Mouse (Mus musculus) limb, embryonic 15.5 days (tissue): ENCODE data around the gene Rp9. TPM values are rescaled to one million over a fixed set of nuclear protein-coding genes. Genes with fewer than 3 reads are reported as not detected.
"Not testable (repeated sequence)": the region's sequence is repeated elsewhere in the genome, so short reads cannot be mapped to it uniquely, and the experiment has no call there.

Source experiments
- ATAC-seq: fragments of 200-750 bp; cut with Nextera tagmentation; 2 replicates; pipeline ENCODE4 v1.8.0; 2017; ENCODE audit warnings: low read depth, moderate TSS enrichment; ENCODE audit not compliant: insufficient number of reproducible peaks, low FRiP score, low TSS enrichment
- H3K27ac ChIP-seq: fragments of 300-500 bp; sonication (generic); 2 replicates; pipeline ENCODE4 v1.5.1; 2015; ENCODE audit warnings: moderate library complexity, mild to moderate bottlenecking, inconsistent platforms
- H3K27me3 ChIP-seq: fragments of 300-500 bp; sonication (generic); 2 replicates; pipeline ENCODE4 v1.6.1; 2015; ENCODE audit warnings: inconsistent platforms
- H3K36me3 ChIP-seq: fragments of 300-500 bp; sonication (generic); 2 replicates; pipeline ENCODE4 v1.6.1; 2015; ENCODE audit warnings: inconsistent platforms
- H3K4me1 ChIP-seq: fragments of 300-500 bp; sonication (generic); 2 replicates; pipeline ENCODE4 v1.6.1; 2015; ENCODE audit warnings: inconsistent platforms
- H3K4me2 ChIP-seq: fragments of 300-500 bp; sonication (generic); 2 replicates; pipeline ENCODE4 v1.6.1; 2015; ENCODE audit warnings: mild to moderate bottlenecking, inconsistent platforms
- H3K4me3 ChIP-seq: fragments of 300-500 bp; sonication (generic); 2 replicates; pipeline ENCODE4 v1.5.1; 2015; ENCODE audit warnings: mild to moderate bottlenecking, inconsistent platforms
- H3K9ac ChIP-seq: fragments of 300-500 bp; sonication (generic); 2 replicates; pipeline ENCODE4 v1.6.1; 2015; ENCODE audit warnings: inconsistent platforms
- H3K9me3 ChIP-seq: fragments of 300-500 bp; sonication (generic); 2 replicates; pipeline ENCODE4 v1.6.1; 2016; ENCODE audit warnings: inconsistent platforms
- WGBS: fragments of 180-500 bp; shearing (Covaris S2); methylation state at CpG from one replicate; pipeline ENCODE4 v1.1.7; 2015; 5-methylcytosine and 5-hydroxymethylcytosine counted together
- polyA plus RNA-seq: library from polyadenylated mRNA; unstranded; fragments of >200 nt; fragmentation: Nextera tagmentation; extraction: Ambion mirVana; gene quantifications from 2 replicates; pipeline ENCODE4 v1.2.1, GENCODE M21; 2015

Rp9 gene
- polyA plus RNA-seq, 1 experiment from 2014 or later = 63.0 TPM

- H3K9me3 ChIP-seq = no peaks in the 10 kb centered on the region
- no peak overlapping the region for H3K9ac ChIP-seq
- H3K36me3 ChIP-seq = peaks cover 68% of the 10 kb centered on the region
- 86% methylated on average over 11 of the region's 11 CpGs for WGBS
- no peak for ATAC-seq
- H3K27ac ChIP-seq = no peak overlapping the region
- H3K4me3 ChIP-seq = no peak overlapping the region
- no peaks in the 10 kb centered on the region for H3K4me1 ChIP-seq
- no peaks in the 10 kb centered on the region for H3K27me3 ChIP-seq
- no peak overlapping the region for H3K4me2 ChIP-seq
Observed at GRCm38 (mm10) chr9:22457142-22457835, 12.3 kb downstream of the Rp9 start.

- H3K4me2 ChIP-seq = no peak overlapping the region
- no peak overlapping the region for H3K4me3 ChIP-seq
- no peaks in the 10 kb centered on the region for H3K4me1 ChIP-seq
- no peaks in the 10 kb centered on the region for H3K9me3 ChIP-seq
- no peak overlapping the region for H3K9ac ChIP-seq
- ATAC-seq = no peak
- no peak overlapping the region for H3K27ac ChIP-seq
- H3K36me3 ChIP-seq = peaks cover 78% of the 10 kb centered on the region
- no peaks in the 10 kb centered on the region for H3K27me3 ChIP-seq
Observed at GRCm38 (mm10) chr9:22455041-22455440, 14.5 kb downstream of the Rp9 start.

- not testable (repeated sequence) for H3K4me3 ChIP-seq, H3K9ac ChIP-seq, H3K27ac ChIP-seq, ATAC-seq, H3K27me3 ChIP-seq, H3K9me3 ChIP-seq, H3K4me2 ChIP-seq, H3K4me1 ChIP-seq
- H3K36me3 ChIP-seq = peaks cover 87% of the 10 kb centered on the region
- 93% methylated on average over 8 of the region's 8 CpGs for WGBS
Observed at GRCm38 (mm10) chr9:22453990-22454389, 15.6 kb downstream of the Rp9 start, which contains the start of gene Gm17545. TSS of gene Gm17545 (plus strand) at chr9:22454290.

GRCm38 (mm10) chr9:22453501-22453924, 16.0 kb downstream of the Rp9 start:
- no peaks in the 10 kb centered on the region for H3K4me1 ChIP-seq
- H3K4me3 ChIP-seq = no peak overlapping the region
- no peak overlapping the region for H3K9ac ChIP-seq
- no peaks in the 10 kb centered on the region for H3K27me3 ChIP-seq
- no peak overlapping the region for H3K4me2 ChIP-seq
- H3K36me3 ChIP-seq = peaks cover 88% of the 10 kb centered on the region
- H3K27ac ChIP-seq = no peak overlapping the region
- no peaks in the 10 kb centered on the region for H3K9me3 ChIP-seq
- ATAC-seq = no peak
- 92% methylated on average over 10 of the region's 10 CpGs for WGBS

GRCm38 (mm10) chr9:22452697-22453096, 16.8 kb downstream of the Rp9 start:
- Histone ChIP-seq H3K4me3 (no peak overlapping the region), H3K9me3 (no peaks in the 10 kb centered on the region), H3K27ac (no peak overlapping the region), H3K27me3 (no peaks in the 10 kb centered on the region), H3K36me3 (peaks cover 95% of the 10 kb centered on the region), H3K9ac (no peak overlapping the region), H3K4me1 (no peaks in the 10 kb centered on the region), H3K4me2 (no peak overlapping the region)
- 88% methylated on average over 10 of the region's 10 CpGs for WGBS
- ATAC-seq = no peak

GRCm38 (mm10) chr9:22449209-22449608, 20.3 kb downstream of the Rp9 start:
- H3K27me3 ChIP-seq = no peaks in the 10 kb centered on the region
- no peak overlapping the region for H3K4me2 ChIP-seq
- no peak overlapping the region for H3K4me3 ChIP-seq
- no peaks in the 10 kb centered on the region for H3K4me1 ChIP-seq
- H3K9me3 ChIP-seq = no peaks in the 10 kb centered on the region
- no peak for ATAC-seq
- 92% methylated on average over 6 of the region's 6 CpGs for WGBS
- no peak overlapping the region for H3K9ac ChIP-seq
- H3K27ac ChIP-seq = no peak overlapping the region
- H3K36me3 ChIP-seq = peaks cover 78% of the 10 kb centered on the region

- no peaks in the 10 kb centered on the region for H3K4me1 ChIP-seq
- no peak overlapping the region for H3K4me2 ChIP-seq
- H3K27ac ChIP-seq = no peak overlapping the region
- H3K9me3 ChIP-seq = no peaks in the 10 kb centered on the region
- no peak overlapping the region for H3K9ac ChIP-seq
- no peak overlapping the region for H3K4me3 ChIP-seq
- ATAC-seq = no peak
- no peaks in the 10 kb centered on the region for H3K27me3 ChIP-seq
- H3K36me3 ChIP-seq = peaks cover 70% of the 10 kb centered on the region
- WGBS = 86% methylated on average over 13 of the region's 13 CpGs
Observed at GRCm38 (mm10) chr9:22448420-22448819, 21.1 kb downstream of the Rp9 start.

- no peak for ATAC-seq
- WGBS = 88% methylated on average over 5 of the region's 5 CpGs
- H3K27ac ChIP-seq = no peak overlapping the region
Observed at GRCm38 (mm10) chr9:22447213-22447612, 22.3 kb downstream of the Rp9 start.

GRCm38 (mm10) chr9:22445123-22445522, 24.4 kb downstream of the Rp9 start:
- Histone ChIP-seq H3K27me3 (no peaks in the 10 kb centered on the region), H3K4me1 (no peaks in the 10 kb centered on the region)
- WGBS = 87% methylated on average over 1 of the region's 1 CpGs

More at GRCm38 (mm10) chr9:22447213-22447612, 22.3 kb downstream of the Rp9 start:
- H3K9me3 ChIP-seq = no peaks in the 10 kb centered on the region
- H3K27me3 ChIP-seq = no peaks in the 10 kb centered on the region
- H3K36me3 ChIP-seq = peaks cover 58% of the 10 kb centered on the region
- no peaks in the 10 kb centered on the region for H3K4me1 ChIP-seq
- no peak overlapping the region for H3K9ac ChIP-seq
- no peak overlapping the region for H3K4me2 ChIP-seq
- H3K4me3 ChIP-seq = no peak overlapping the region

GRCm38 (mm10) chr9:22443157-22443556, 26.4 kb downstream of the Rp9 start:
- no peak overlapping the region for H3K4me2 ChIP-seq
- H3K9ac ChIP-seq = no peak overlapping the region
- no peaks in the 10 kb centered on the region for H3K27me3 ChIP-seq
- ATAC-seq = no peak
- H3K9me3 ChIP-seq = no peaks in the 10 kb centered on the region
- no peaks in the 10 kb centered on the region for H3K4me1 ChIP-seq
- no peak overlapping the region for H3K27ac ChIP-seq
- WGBS = 82% methylated on average over 10 of the region's 10 CpGs
- no peak overlapping the region for H3K4me3 ChIP-seq
- H3K36me3 ChIP-seq = peaks cover 21% of the 10 kb centered on the region

More at GRCm38 (mm10) chr9:22445123-22445522, 24.4 kb downstream of the Rp9 start:
- no peak overlapping the region for H3K4me3 ChIP-seq
- ATAC-seq = no peak
- H3K36me3 ChIP-seq = peaks cover 41% of the 10 kb centered on the region
- no peak overlapping the region for H3K9ac ChIP-seq
- H3K9me3 ChIP-seq = no peaks in the 10 kb centered on the region
- H3K4me2 ChIP-seq = no peak overlapping the region
- no peak overlapping the region for H3K27ac ChIP-seq

- no peaks in the 10 kb centered on the region for H3K4me1 ChIP-seq
- H3K27ac ChIP-seq = no peak overlapping the region
- no peaks in the 10 kb centered on the region; the same call in 1 of the 2 replicates for H3K36me3 ChIP-seq
- H3K4me2 ChIP-seq = no peak overlapping the region
- H3K27me3 ChIP-seq = no peaks in the 10 kb centered on the region
- no peak overlapping the region for H3K9ac ChIP-seq
- no peaks in the 10 kb centered on the region for H3K9me3 ChIP-seq
- no peak overlapping the region for H3K4me3 ChIP-seq
- no peak for ATAC-seq
- 64% methylated on average over 1 of the region's 1 CpGs for WGBS
Observed at GRCm38 (mm10) chr9:22438826-22439225, 30.7 kb downstream of the Rp9 start.

- Histone ChIP-seq H3K4me1 (peaks cover 9% of the 10 kb centered on the region), H3K9ac (no peak overlapping the region), H3K27ac (no peak overlapping the region), H3K27me3 (no peaks in the 10 kb centered on the region), H3K9me3 (no peaks in the 10 kb centered on the region), H3K4me3 (no peak overlapping the region), H3K36me3 (no peaks in the 10 kb centered on the region), H3K4me2 (no peak overlapping the region)
- no peak for ATAC-seq
- 87% methylated on average over 2 of the region's 2 CpGs for WGBS
Observed at GRCm38 (mm10) chr9:22434101-22434500, 35.4 kb downstream of the Rp9 start.
